Mouse (Mus musculus): ENCODE data around the gene Cpeb3. TPM values are rescaled to one million over a fixed set of nuclear protein-coding genes. Genes with fewer than 3 reads are reported as not detected.
A peak's percentile ranks its signal among the peaks of the same experiment; 100 is the strongest.
"Not testable (repeated sequence)": the region's sequence is repeated elsewhere in the genome, so short reads cannot be mapped to it uniquely, and the experiment has no call there.

Gene Cpeb3
- polyA plus RNA-seq, 1 experiment from 2014 or later, result 12.8 TPM

GRCm38 (mm10) chr19:37233561-37234539 lies 25.4 kb upstream of the Cpeb3 start:
- Histone ChIP-seq H3K36me3 (no peaks in the 10 kb centered on the region), H3K9me3 (no peaks in the 10 kb centered on the region), H3K27me3 (peaks cover 7% of the 10 kb centered on the region; the same call in 1 of the 2 replicates), H3K4me3 (peak overlapping the region; percentile 46), H3K4me2 (peak overlapping the region; percentile 82), H3K27ac (replicated peaks) (0 out of 2 replicates have a peak overlapping the region, but pooled peaks have one; percentile 28), H3K4me1 (replicated peaks) (peaks cover 10% of the 10 kb centered on the region; the same call in 1 of the 2 replicates), H3K9ac (peak overlapping the region; percentile 32)
- peak; percentile 74 for ATAC-seq (ENCODE audit: low FRiP score, low read depth)
- WGBS, result 4% methylated on average over 63 of the region's 63 CpGs

GRCm38 (mm10) chr19:37232598-37232997 lies 24.2 kb upstream of the Cpeb3 start:
- H3K27me3 ChIP-seq, result not testable (repeated sequence)

GRCm38 (mm10) chr19:37225197-37225862 lies 16.9 kb upstream of the Cpeb3 start:
- WGBS, result 83% methylated on average over 6 of the region's 6 CpGs
- no peak overlapping the region for H3K4me2 ChIP-seq
- peaks cover 18% of the 10 kb centered on the region for H3K36me3 ChIP-seq
- ATAC-seq (ENCODE audit: low FRiP score, low read depth), result no peak
- H3K27me3 ChIP-seq, result no peaks in the 10 kb centered on the region
- no peak overlapping the region for H3K4me3 ChIP-seq
- no peaks in the 10 kb centered on the region for H3K9me3 ChIP-seq
- H3K27ac ChIP-seq (replicated peaks), result no peak overlapping the region
- H3K9ac ChIP-seq, result no peak overlapping the region
- H3K4me1 ChIP-seq (replicated peaks), result no peaks in the 10 kb centered on the region

More at GRCm38 (mm10) chr19:37232598-37232997, 24.2 kb upstream of the Cpeb3 start:
- H3K4me2 ChIP-seq; ATAC-seq (ENCODE audit: low FRiP score, low read depth); H3K9me3 ChIP-seq; H3K9ac ChIP-seq; H3K4me1 ChIP-seq (replicated peaks); H3K36me3 ChIP-seq; H3K4me3 ChIP-seq; H3K27ac ChIP-seq (replicated peaks): not testable (repeated sequence)
- 77% methylated on average over 9 of the region's 9 CpGs for WGBS

GRCm38 (mm10) chr19:37214711-37215110 lies 6.3 kb upstream of the Cpeb3 start:
- 89% methylated on average over 2 of the region's 2 CpGs for WGBS

GRCm38 (mm10) chr19:37211416-37211815 lies 3.0 kb upstream of the Cpeb3 start:
- Histone ChIP-seq H3K36me3 (peaks cover 29% of the 10 kb centered on the region), H3K4me3 (no peak overlapping the region), H3K9me3 (no peaks in the 10 kb centered on the region), H3K27me3 (no peaks in the 10 kb centered on the region), H3K4me1 (replicated peaks) (peaks cover 15% of the 10 kb centered on the region), H3K9ac (no peak overlapping the region), H3K4me2 (no peak overlapping the region), H3K27ac (replicated peaks) (no peak overlapping the region)
- 94% methylated on average over 3 of the region's 3 CpGs for WGBS
- no peak for ATAC-seq (ENCODE audit: low FRiP score, low read depth)

More at GRCm38 (mm10) chr19:37214711-37215110, 6.3 kb upstream of the Cpeb3 start:
- H3K4me2 ChIP-seq, result no peak overlapping the region
- peaks cover 51% of the 10 kb centered on the region for H3K36me3 ChIP-seq
- no peak overlapping the region for H3K9ac ChIP-seq
- H3K4me3 ChIP-seq, result no peak overlapping the region
- ATAC-seq (ENCODE audit: low FRiP score, low read depth), result no peak
- no peaks in the 10 kb centered on the region for H3K9me3 ChIP-seq
- peaks cover 2% of the 10 kb centered on the region for H3K4me1 ChIP-seq (replicated peaks)
- no peaks in the 10 kb centered on the region for H3K27me3 ChIP-seq
- H3K27ac ChIP-seq (replicated peaks), result no peak overlapping the region

GRCm38 (mm10) chr19:37210457-37210856 lies 2.1 kb upstream of the Cpeb3 start:
- H3K27ac ChIP-seq (replicated peaks), result no peak overlapping the region
- ATAC-seq (ENCODE audit: low FRiP score, low read depth), result no peak
- H3K36me3 ChIP-seq, result peaks cover 23% of the 10 kb centered on the region
- no peaks in the 10 kb centered on the region for H3K27me3 ChIP-seq
- no peak overlapping the region for H3K9ac ChIP-seq
- H3K4me3 ChIP-seq, result no peak overlapping the region
- no peak overlapping the region for H3K4me2 ChIP-seq
- H3K4me1 ChIP-seq (replicated peaks), result peaks cover 20% of the 10 kb centered on the region
- H3K9me3 ChIP-seq, result no peaks in the 10 kb centered on the region
- 93% methylated on average over 4 of the region's 4 CpGs for WGBS

GRCm38 (mm10) chr19:37209467-37210128 lies 1.2 kb upstream of the Cpeb3 start:
- no peaks in the 10 kb centered on the region for H3K27me3 ChIP-seq
- H3K4me1 ChIP-seq (replicated peaks), result peaks cover 20% of the 10 kb centered on the region
- no peak for ATAC-seq (ENCODE audit: low FRiP score, low read depth)
- no peaks in the 10 kb centered on the region for H3K9me3 ChIP-seq
- 0 out of 2 replicates have a peak overlapping the region, but pooled peaks have one; percentile 86 for H3K4me3 ChIP-seq
- peaks cover 20% of the 10 kb centered on the region for H3K36me3 ChIP-seq
- H3K9ac ChIP-seq, result no peak overlapping the region
- no peak overlapping the region for H3K27ac ChIP-seq (replicated peaks)
- H3K4me2 ChIP-seq, result peak overlapping the region; percentile 77
- 92% methylated on average over 8 of the region's 8 CpGs for WGBS

- peak overlapping the region; percentile 86 for H3K4me3 ChIP-seq
- H3K9ac ChIP-seq, result 0 out of 2 replicates have a peak overlapping the region, but pooled peaks have one; percentile 94
- ATAC-seq (ENCODE audit: low FRiP score, low read depth), result no peak
- H3K4me2 ChIP-seq, result peak overlapping the region; percentile 77
- 72% methylated on average over 7 of the region's 7 CpGs for WGBS
- peaks cover 20% of the 10 kb centered on the region for H3K4me1 ChIP-seq (replicated peaks)
- no peaks in the 10 kb centered on the region for H3K27me3 ChIP-seq
- H3K36me3 ChIP-seq, result peaks cover 20% of the 10 kb centered on the region
- H3K9me3 ChIP-seq, result no peaks in the 10 kb centered on the region
- no peak overlapping the region for H3K27ac ChIP-seq (replicated peaks)
Observed at GRCm38 (mm10) chr19:37208986-37209385, 585 bp upstream of the Cpeb3 start.

- H3K4me3 ChIP-seq, result peak within 1 kb of the TSS; percentile 86
- no peaks in the 10 kb centered on the region for H3K9me3 ChIP-seq
- peak within 1 kb of the TSS; percentile 94 for H3K9ac ChIP-seq
- peak; percentile 98 for ATAC-seq (ENCODE audit: low FRiP score, low read depth)
- H3K4me1 ChIP-seq (replicated peaks), result peaks cover 20% of the 10 kb centered on the region
- peak within 1 kb of the TSS; percentile 81 for H3K27ac ChIP-seq (replicated peaks)
- peak within 1 kb of the TSS; percentile 77 for H3K4me2 ChIP-seq
- peaks cover 17% of the 10 kb centered on the region for H3K36me3 ChIP-seq
- WGBS, result under 1% methylated on average over 92 of the region's 94 CpGs
- no peaks in the 10 kb centered on the region for H3K27me3 ChIP-seq
Observed at GRCm38 (mm10) chr19:37207303-37208175, 862 bp downstream of the Cpeb3 start, which contains the start of gene March5. Gene March5 (plus strand): TSS chr19:37207543.

- ATAC-seq (ENCODE audit: low FRiP score, low read depth), result peak; percentile 84
- Histone ChIP-seq H3K9ac (peak overlapping the region; percentile 94), H3K4me1 (replicated peaks) (peaks cover 20% of the 10 kb centered on the region), H3K27me3 (no peaks in the 10 kb centered on the region), H3K36me3 (peaks cover 10% of the 10 kb centered on the region), H3K27ac (replicated peaks) (peak overlapping the region; percentile 81), H3K4me2 (peak overlapping the region; percentile 77), H3K9me3 (no peaks in the 10 kb centered on the region), H3K4me3 (peak overlapping the region; percentile 86)
- WGBS, result under 1% methylated on average over 46 of the region's 47 CpGs
Observed at GRCm38 (mm10) chr19:37206641-37207302, 1.6 kb downstream of the Cpeb3 start.
